ENCODE assay signal across 26 mouse cellular contexts in the genomic region with DNA sequence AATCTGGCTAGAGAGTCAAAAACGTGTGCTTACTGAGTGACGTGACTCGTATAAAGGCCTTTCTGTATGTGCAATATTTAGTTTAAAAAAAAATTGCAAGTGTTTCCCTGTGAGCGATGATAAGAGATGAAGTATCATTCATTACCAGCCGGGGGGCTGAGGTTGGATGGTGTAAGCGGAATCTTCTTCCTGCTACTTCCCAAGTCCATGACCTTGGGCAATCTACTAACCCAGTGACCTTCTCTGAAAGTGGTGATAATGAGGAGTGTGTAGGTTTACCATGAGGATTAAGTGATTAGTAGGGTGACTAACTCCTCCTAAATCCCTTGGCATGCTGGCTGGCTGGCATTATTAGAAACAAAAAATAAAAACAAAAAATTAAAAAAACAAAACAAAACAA. TPM values are rescaled to one million over a fixed set of nuclear protein-coding genes. Genes with fewer than 3 reads are reported as not detected.
DNase-seq lines count a peak whose midpoint lies in the region; ATAC-seq lines count a peak whose summit lies in the region.
"Had no signal": no experiment of that assay in that cellular context is flagged by ENCODE, and none has a peak within 500 bp of the region (broad histone marks: within the 10 kb centered on the region; RNA-seq: fewer than 3 reads in every experiment).

No protein-coding gene starts in this region.

- peak overlapping the region; percentile 73 for H3K27ac ChIP-seq in heart, embryonic 12.5 days (ENCODE audit: poor library complexity, severe bottlenecking)
- peak overlapping the region; percentile 74 for H3K27ac ChIP-seq in heart, embryonic 15.5 days
- H3K27ac ChIP-seq: embryonic facial prominence, embryonic 10.5 days; embryonic facial prominence, embryonic 13.5 days; forebrain, embryonic 12.5 days; hindbrain, embryonic 12.5 days; intestine, embryonic 15.5 days had no signal

- H3K9ac ChIP-seq in heart, embryonic 12.5 days: no peak overlapping the region
- H3K9ac ChIP-seq in heart, embryonic 15.5 days: no peak overlapping the region
- H3K9ac ChIP-seq: embryonic facial prominence, embryonic 13.5 days; forebrain, embryonic 12.5 days; forebrain, embryonic 15.5 days; hindbrain, embryonic 12.5 days; hindbrain, embryonic 15.5 days; intestine, embryonic 15.5 days had no signal

- peaks cover 25% of the 10 kb centered on the region for H3K4me1 ChIP-seq in heart, embryonic 12.5 days (replicated peaks)
- peaks cover 24% of the 10 kb centered on the region for H3K4me1 ChIP-seq in heart, embryonic 15.5 days (replicated peaks)
- H3K4me1 ChIP-seq: forebrain, embryonic 12.5 days; hindbrain, embryonic 12.5 days; intestine, embryonic 15.5 days had no signal

- 39% methylated on average over 6 of the region's 6 CpGs for WGBS in heart, embryonic 12.5 days
- WGBS in heart, embryonic 15.5 days: 44% methylated on average over 6 of the region's 6 CpGs

- no peak overlapping the region for H3K4me3 ChIP-seq in heart, embryonic 12.5 days
- H3K4me3 ChIP-seq in heart, embryonic 15.5 days: no peak overlapping the region
- H3K4me3 ChIP-seq: embryonic facial prominence, embryonic 10.5 days; embryonic facial prominence, embryonic 13.5 days; erythroblast, embryonic 14.5 days; forebrain, embryonic 12.5 days; forebrain, embryonic 15.5 days; hindbrain, embryonic 12.5 days; hindbrain, embryonic 15.5 days; intestine, embryonic 15.5 days had no signal

- H3K36me3 ChIP-seq in heart, embryonic 12.5 days: peaks cover 15% of the 10 kb centered on the region
- no peaks in the 10 kb centered on the region for H3K36me3 ChIP-seq in heart, embryonic 15.5 days
- H3K36me3 ChIP-seq: embryonic facial prominence, embryonic 10.5 days; forebrain, embryonic 12.5 days; forebrain, embryonic 15.5 days; hindbrain, embryonic 12.5 days; hindbrain, embryonic 15.5 days; intestine, embryonic 15.5 days had no signal

- no peak for ATAC-seq in heart, embryonic 12.5 days (ENCODE audit: insufficient number of reproducible peaks, low FRiP score)
- ATAC-seq in heart, embryonic 15.5 days (replicated peaks; ENCODE audit: insufficient number of reproducible peaks, insufficient read depth, low FRiP score, low read depth): no peak
- ATAC-seq: activated CD4-positive, CD25-positive, alpha-beta regulatory T cell, adult 4 months; forebrain, embryonic 15.5 days; intestine, embryonic 15.5 days had no signal

- no peaks in the 10 kb centered on the region for H3K27me3 ChIP-seq in heart, embryonic 12.5 days (replicated peaks)
- no peaks in the 10 kb centered on the region for H3K27me3 ChIP-seq in heart, embryonic 15.5 days
- H3K27me3 ChIP-seq: embryonic facial prominence, embryonic 13.5 days; forebrain, embryonic 12.5 days; forebrain, embryonic 15.5 days; hindbrain, embryonic 12.5 days; hindbrain, embryonic 15.5 days; intestine, embryonic 15.5 days had no signal

- no peak for DNase-seq in heart, adult 11 months
- no peak for DNase-seq in heart, adult 9 months (ENCODE audit: low spot score in 2 of 2)
- peak; percentile 52 for DNase-seq in 416B (ENCODE audit: low read depth)
- peak; percentile 23 for DNase-seq in induced T-regulatory cell, adult 2 months (ENCODE audit: low read depth)
- no peak for DNase-seq in spleen, adult 18-20 months
- DNase-seq: adrenal gland, adult 8-10 months; adrenal gland, postnatal 25 days; cerebellum, adult 11-12 months; cerebellum, adult 8-10 months; cerebellum, postnatal 10 days; cerebellum, postnatal 36 days; embryo, embryonic 11 days; gastrocnemius, postnatal 25 days; kidney, adult 11 months; kidney, adult 9 months had no signal

- no peak overlapping the region for H3K4me2 ChIP-seq in heart, embryonic 12.5 days
- H3K4me2 ChIP-seq in heart, embryonic 15.5 days: no peak overlapping the region
- H3K4me2 ChIP-seq: embryonic facial prominence, embryonic 13.5 days; forebrain, embryonic 12.5 days; forebrain, embryonic 15.5 days; hindbrain, embryonic 12.5 days; hindbrain, embryonic 15.5 days; intestine, embryonic 15.5 days had no signal

- 0 out of 2 replicates have a peak, but pooled peaks cover 3% of the 10 kb centered on the region for H3K9me3 ChIP-seq in heart, embryonic 12.5 days (replicated peaks)
- H3K9me3 ChIP-seq in heart, embryonic 15.5 days (replicated peaks): no peaks in the 10 kb centered on the region
- H3K9me3 ChIP-seq: embryonic facial prominence, embryonic 13.5 days; forebrain, embryonic 12.5 days; forebrain, embryonic 15.5 days; hindbrain, embryonic 15.5 days; intestine, embryonic 15.5 days had no signal

RNA-seq across cellular contexts. Expression of a gene that starts 30.0 kb away (rescaled TPM):
- 7.1 and 7.7 TPM in 2 replicates for polyA plus RNA-seq in heart, embryonic 12.5 days (2016; fragmentation: Nextera tagmentation; extraction: Ambion mirVana)
- 8.1 and 8.4 TPM in 2 replicates for polyA plus RNA-seq in heart, embryonic 15.5 days (2015; fragmentation: Nextera tagmentation; extraction: Ambion mirVana)

Comparison
In these comparisons a context has a peak if more than half of its experiments do, and no peak if none do; other contexts are left out.
1. DNase-seq: peak in 416B (single experiment) and induced T-regulatory cell, adult 2 months (single experiment); none in heart, adult 11 months (single experiment), heart, adult 9 months (0 of 2) and spleen, adult 18-20 months (0 of 2).